Mouse (Mus musculus): ENCODE results near the gene Lmna. TPM values are rescaled to one million over a fixed set of nuclear protein-coding genes. Genes with fewer than 3 reads are reported as not detected.

Gene Lmna
- polyA plus RNA-seq, 1 experiment from 2014 or later, result 12.1 TPM

DNA sequence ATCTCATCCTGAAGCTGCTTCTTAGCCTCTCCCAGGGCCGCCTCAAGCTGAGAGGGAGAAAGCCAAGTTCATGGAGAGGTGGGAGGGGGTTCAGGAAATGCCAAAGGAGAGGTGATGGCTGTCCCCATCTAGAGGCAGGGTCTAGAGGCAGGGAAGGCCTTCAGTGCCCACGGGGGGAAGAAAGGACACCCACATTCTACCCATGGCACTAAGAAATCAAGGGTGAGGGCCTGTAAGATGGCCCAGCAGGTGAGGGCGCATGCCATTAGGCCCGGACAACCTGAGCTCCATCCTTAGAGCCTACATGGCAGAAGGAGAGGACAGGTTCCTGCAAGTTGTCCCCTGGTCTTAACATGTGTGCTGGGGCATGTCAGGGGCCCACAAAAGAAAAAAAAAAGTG is 22.9 kb downstream of the Lmna start:
- H3K4me3 ChIP-seq, result no peak overlapping the region
- H3K36me3 ChIP-seq (ENCODE audit: poor library complexity, severe bottlenecking), result peaks cover 3% of the 10 kb centered on the region; the same call in 1 of the 2 replicates
- H3K4me1 ChIP-seq, result peaks cover 20% of the 10 kb centered on the region
- no peak overlapping the region for H3K27ac ChIP-seq
- no peaks in the 10 kb centered on the region for H3K9me3 ChIP-seq (replicated peaks)
- no peak for ATAC-seq
- H3K4me2 ChIP-seq, result no peak overlapping the region
- WGBS, result 75% methylated on average over 4 of the region's 4 CpGs
- peaks cover 55% of the 10 kb centered on the region for H3K27me3 ChIP-seq
- H3K9ac ChIP-seq, result no peak overlapping the region

DNA sequence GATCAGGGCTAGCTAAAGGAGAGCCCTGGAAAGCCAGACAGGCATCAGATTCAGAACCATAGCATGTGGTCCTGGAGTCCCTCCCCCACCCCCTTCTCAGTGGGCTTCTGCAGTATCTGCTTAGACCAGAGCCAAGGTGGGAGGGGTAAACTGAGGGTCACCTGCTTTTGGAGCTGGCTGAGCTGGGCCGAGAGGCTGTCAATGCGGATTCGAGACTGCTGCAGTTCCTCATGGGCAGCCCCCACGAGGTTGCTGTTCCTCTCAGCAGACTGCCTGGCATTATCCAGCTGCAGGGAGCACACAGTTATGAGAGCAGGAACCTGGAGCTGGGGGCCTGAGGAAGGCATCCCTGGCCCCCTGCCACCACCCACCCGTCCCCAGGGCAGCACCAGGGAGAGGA is 23.7 kb downstream of the Lmna start:
- Histone ChIP-seq H3K36me3 (ENCODE audit: poor library complexity, severe bottlenecking) (peaks cover 3% of the 10 kb centered on the region; the same call in 1 of the 2 replicates), H3K9ac (no peak overlapping the region), H3K9me3 (replicated peaks) (no peaks in the 10 kb centered on the region), H3K27ac (no peak overlapping the region), H3K4me2 (no peak overlapping the region), H3K4me3 (no peak overlapping the region), H3K4me1 (peaks cover 21% of the 10 kb centered on the region), H3K27me3 (peaks cover 56% of the 10 kb centered on the region)
- ATAC-seq, result no peak
- 74% methylated on average over 5 of the region's 5 CpGs for WGBS

DNA sequence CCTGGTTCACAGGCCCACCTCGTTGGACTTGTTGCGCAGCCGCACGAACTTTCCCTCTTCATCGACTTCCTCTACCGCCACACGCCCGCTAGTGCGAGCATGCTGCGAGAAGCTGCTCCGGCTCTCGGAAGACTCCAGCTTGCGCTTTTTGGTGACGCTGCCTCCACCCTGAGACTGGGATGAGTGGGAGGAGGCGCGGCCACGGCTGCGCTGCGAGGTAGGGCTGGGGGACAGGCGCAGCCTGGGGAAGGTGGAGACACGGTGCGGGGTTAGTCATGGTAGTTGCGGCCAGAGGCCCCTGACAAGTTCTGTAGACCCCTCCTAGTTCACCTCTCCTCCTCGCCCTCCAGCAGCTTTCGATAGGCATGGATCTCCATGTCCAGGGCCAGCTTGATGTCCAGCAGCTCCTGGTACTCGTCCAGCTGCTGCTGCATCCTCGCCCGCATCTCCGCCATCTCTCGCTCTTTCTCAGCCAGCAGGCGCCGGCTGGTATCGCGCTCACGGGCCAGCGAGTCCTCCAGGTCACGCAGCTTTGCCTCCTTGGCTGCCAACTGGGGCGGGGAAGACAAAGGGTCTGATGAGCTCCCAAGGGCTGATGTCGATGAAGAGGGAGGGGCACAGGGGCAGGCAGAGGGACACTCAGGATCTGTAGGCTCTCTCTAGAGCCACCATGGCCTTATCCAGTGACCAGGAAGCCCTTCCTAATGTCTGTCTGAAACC is 25.0 kb downstream of the Lmna start:
- peak overlapping the region; percentile 40 for H3K9ac ChIP-seq
- 12% methylated on average over 39 of the region's 39 CpGs for WGBS
- no peaks in the 10 kb centered on the region for H3K9me3 ChIP-seq (replicated peaks)
- ATAC-seq, result no peak
- H3K27ac ChIP-seq, result no peak overlapping the region
- peaks cover 21% of the 10 kb centered on the region for H3K4me1 ChIP-seq
- peaks cover 56% of the 10 kb centered on the region for H3K27me3 ChIP-seq
- peak overlapping the region; percentile 56 for H3K4me2 ChIP-seq
- peaks cover 3% of the 10 kb centered on the region; the same call in 1 of the 2 replicates for H3K36me3 ChIP-seq (ENCODE audit: poor library complexity, severe bottlenecking)
- H3K4me3 ChIP-seq, result peak overlapping the region; percentile 25

GRCm38 (mm10) chr3:88483621-88484020 is 26.1 kb downstream of the Lmna start:
- Histone ChIP-seq H3K27ac (no peak overlapping the region), H3K36me3 (ENCODE audit: poor library complexity, severe bottlenecking) (peaks cover 3% of the 10 kb centered on the region; the same call in 1 of the 2 replicates), H3K4me3 (no peak overlapping the region), H3K27me3 (peaks cover 56% of the 10 kb centered on the region), H3K4me2 (no peak overlapping the region), H3K4me1 (peaks cover 19% of the 10 kb centered on the region), H3K9me3 (replicated peaks) (no peaks in the 10 kb centered on the region), H3K9ac (no peak overlapping the region)
- WGBS, result 3% methylated on average over 5 of the region's 5 CpGs
- peak; percentile 61 for ATAC-seq

DNA sequence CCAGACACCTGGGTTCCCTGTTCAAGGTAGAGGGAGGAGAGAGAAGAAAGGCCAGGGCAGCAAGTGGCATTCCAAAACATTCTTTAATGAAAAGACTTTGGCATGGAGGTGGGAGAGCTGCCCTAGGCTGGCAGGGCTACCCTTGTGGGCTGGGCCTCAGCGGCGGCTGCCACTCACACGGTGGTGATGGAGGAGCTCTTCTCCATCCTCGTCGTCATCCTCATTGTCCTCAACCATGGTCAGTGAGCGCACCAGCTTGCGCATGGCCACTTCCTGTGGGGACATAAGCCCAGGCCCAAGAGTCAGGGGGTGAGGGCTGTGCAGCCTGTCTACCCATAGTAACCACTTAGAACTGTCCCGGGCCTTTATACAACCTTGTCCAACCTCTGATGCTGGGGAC is 26.6 kb downstream of the Lmna start:
- peaks cover 56% of the 10 kb centered on the region for H3K27me3 ChIP-seq
- ATAC-seq, result peak; percentile 23
- no peak overlapping the region for H3K27ac ChIP-seq
- peaks cover 16% of the 10 kb centered on the region for H3K4me1 ChIP-seq
- H3K4me3 ChIP-seq, result no peak overlapping the region
- H3K4me2 ChIP-seq, result no peak overlapping the region
- WGBS, result 78% methylated on average over 8 of the region's 8 CpGs
- H3K9ac ChIP-seq, result no peak overlapping the region
- H3K9me3 ChIP-seq (replicated peaks), result no peaks in the 10 kb centered on the region
- peaks cover 3% of the 10 kb centered on the region; the same call in 1 of the 2 replicates for H3K36me3 ChIP-seq (ENCODE audit: poor library complexity, severe bottlenecking)

DNA sequence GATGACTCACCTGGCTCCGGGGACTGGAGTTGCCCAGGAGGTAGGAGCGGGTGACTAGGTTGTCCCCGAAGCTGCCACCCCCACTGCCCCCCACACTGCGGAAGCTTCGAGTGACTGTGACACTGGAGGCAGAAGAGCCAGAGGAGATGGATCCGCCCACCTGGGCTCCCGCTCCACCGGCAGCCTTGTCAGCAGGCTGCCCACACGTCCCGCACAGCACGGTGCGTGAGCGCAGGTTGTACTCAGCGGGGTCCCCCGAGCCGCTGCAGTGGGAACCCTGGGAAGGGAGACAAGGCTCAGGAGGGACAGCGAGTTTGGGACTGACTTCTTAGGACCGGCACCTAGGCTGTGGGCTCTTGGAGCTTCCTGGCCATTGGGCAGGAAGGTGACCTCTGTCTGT is 27.4 kb downstream of the Lmna start:
- no peak overlapping the region for H3K4me3 ChIP-seq
- no peaks in the 10 kb centered on the region for H3K9me3 ChIP-seq (replicated peaks)
- H3K4me1 ChIP-seq, result peaks cover 21% of the 10 kb centered on the region
- peaks cover 1% of the 10 kb centered on the region; the same call in 1 of the 2 replicates for H3K36me3 ChIP-seq (ENCODE audit: poor library complexity, severe bottlenecking)
- H3K27ac ChIP-seq, result no peak overlapping the region
- WGBS, result 30% methylated on average over 18 of the region's 18 CpGs
- ATAC-seq, result no peak
- peaks cover 54% of the 10 kb centered on the region for H3K27me3 ChIP-seq
- H3K4me2 ChIP-seq, result no peak overlapping the region
- peak overlapping the region; percentile 21; the same call in 1 of the 2 replicates for H3K9ac ChIP-seq

DNA sequence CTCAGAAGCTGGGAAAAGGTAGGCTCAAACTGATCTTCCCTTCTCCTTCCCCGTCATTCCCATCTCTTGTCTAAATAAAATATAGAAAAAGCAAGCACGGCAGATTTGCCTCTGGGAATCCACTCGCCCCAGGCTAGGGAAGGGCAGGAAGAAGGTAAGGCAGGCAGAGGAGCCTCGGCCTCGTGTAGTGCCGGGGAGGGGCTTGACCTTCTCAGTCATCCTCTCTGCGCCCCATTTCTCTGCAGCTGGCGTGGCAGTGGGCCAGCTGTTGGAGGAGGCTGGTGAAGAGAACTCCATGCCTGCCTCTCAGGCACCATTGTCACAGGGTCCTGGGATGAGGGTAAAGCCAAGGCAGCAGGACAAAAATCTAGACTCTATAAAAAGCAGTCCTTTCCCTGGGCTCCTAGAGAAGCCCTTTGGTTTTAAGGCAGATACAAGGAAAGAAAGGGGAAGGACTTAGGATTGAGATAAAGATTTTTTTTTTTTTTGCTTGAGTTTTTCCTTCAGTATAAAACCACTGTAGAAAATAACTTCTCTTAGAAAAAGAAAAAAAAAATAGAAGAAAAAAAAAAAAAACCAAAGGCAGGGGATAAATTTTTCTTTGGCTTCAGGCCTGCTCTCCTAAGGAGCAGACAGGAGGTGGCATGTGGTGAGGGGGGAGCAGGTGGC is 28.2 kb downstream of the Lmna start:
- Histone ChIP-seq H3K9ac (peak overlapping the region; percentile 16; the same call in 1 of the 2 replicates), H3K27ac (no peak overlapping the region), H3K27me3 (peaks cover 45% of the 10 kb centered on the region), H3K36me3 (ENCODE audit: poor library complexity, severe bottlenecking) (no peaks in the 10 kb centered on the region; the same call in 1 of the 2 replicates), H3K4me2 (no peak overlapping the region), H3K9me3 (replicated peaks) (no peaks in the 10 kb centered on the region), H3K4me3 (no peak overlapping the region), H3K4me1 (peaks cover 21% of the 10 kb centered on the region)
- ATAC-seq, result no peak
- WGBS, result 53% methylated on average over 8 of the region's 8 CpGs

- 80% methylated on average over 5 of the region's 5 CpGs for WGBS
- H3K4me1 ChIP-seq, result peaks cover 21% of the 10 kb centered on the region
- H3K4me3 ChIP-seq, result no peak overlapping the region
- no peak overlapping the region for H3K4me2 ChIP-seq
- H3K27me3 ChIP-seq, result peaks cover 40% of the 10 kb centered on the region
- H3K9me3 ChIP-seq (replicated peaks), result no peaks in the 10 kb centered on the region
- no peak overlapping the region for H3K9ac ChIP-seq
- H3K27ac ChIP-seq, result no peak overlapping the region
- no peaks in the 10 kb centered on the region for H3K36me3 ChIP-seq (ENCODE audit: poor library complexity, severe bottlenecking)
- ATAC-seq, result no peak
Observed at GRCm38 (mm10) chr3:88480679-88481078, 29.1 kb downstream of the Lmna start.

DNA sequence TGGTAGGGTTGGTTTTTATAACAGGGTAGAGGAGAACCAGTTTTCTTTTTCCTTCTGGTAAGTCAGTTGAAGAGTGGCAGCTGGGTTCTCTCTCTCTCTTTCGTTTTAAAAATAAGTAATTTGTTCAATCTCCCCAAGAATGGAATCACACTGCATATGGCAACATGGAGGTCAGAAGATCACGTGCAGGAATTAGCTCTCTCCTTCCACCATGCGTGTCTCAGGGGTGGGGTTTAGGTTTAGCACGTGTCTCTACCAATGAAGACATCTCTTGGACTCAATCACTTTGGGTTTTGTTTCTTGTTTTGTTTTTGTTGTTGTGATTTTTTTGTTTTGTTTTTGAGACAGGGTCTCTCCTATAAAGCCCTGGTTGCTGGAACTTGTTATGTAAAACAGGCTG is 29.9 kb downstream of the Lmna start:
- 81% methylated on average over 4 of the region's 4 CpGs for WGBS
- H3K4me3 ChIP-seq, result no peak overlapping the region
- peaks cover 33% of the 10 kb centered on the region for H3K27me3 ChIP-seq
- no peak overlapping the region for H3K27ac ChIP-seq
- no peak overlapping the region for H3K4me2 ChIP-seq
- no peaks in the 10 kb centered on the region for H3K9me3 ChIP-seq (replicated peaks)
- ATAC-seq, result no peak
- H3K4me1 ChIP-seq, result peaks cover 17% of the 10 kb centered on the region
- H3K9ac ChIP-seq, result no peak overlapping the region
- no peaks in the 10 kb centered on the region for H3K36me3 ChIP-seq (ENCODE audit: poor library complexity, severe bottlenecking)

DNA sequence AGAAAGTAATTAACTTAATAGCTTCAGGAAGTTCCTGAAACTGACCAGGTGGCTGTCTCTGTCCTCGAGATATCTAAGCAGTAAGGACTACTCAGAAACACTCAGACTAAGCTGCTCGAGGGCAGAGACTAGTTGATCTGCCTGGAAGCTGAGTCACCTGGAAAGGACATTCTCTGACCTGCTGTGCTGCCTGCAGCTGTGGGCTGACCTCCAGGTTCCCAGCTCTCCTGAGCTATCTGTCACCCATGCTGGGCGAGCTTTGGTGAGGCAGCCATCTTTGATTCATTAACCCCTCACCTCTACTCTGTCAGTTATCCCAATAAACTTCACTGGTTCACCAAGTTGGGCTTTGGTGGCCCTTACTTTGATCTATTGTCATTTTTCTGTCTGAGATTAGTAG is 30.6 kb downstream of the Lmna start:
- Histone ChIP-seq H3K4me2 (no peak overlapping the region), H3K4me1 (peaks cover 11% of the 10 kb centered on the region; the same call in 1 of the 2 replicates), H3K27me3 (peaks cover 26% of the 10 kb centered on the region), H3K4me3 (no peak overlapping the region), H3K27ac (no peak overlapping the region), H3K9me3 (replicated peaks) (no peaks in the 10 kb centered on the region), H3K9ac (no peak overlapping the region), H3K36me3 (ENCODE audit: poor library complexity, severe bottlenecking) (no peaks in the 10 kb centered on the region)
- no peak for ATAC-seq
- 55% methylated on average over 3 of the region's 3 CpGs for WGBS

DNA sequence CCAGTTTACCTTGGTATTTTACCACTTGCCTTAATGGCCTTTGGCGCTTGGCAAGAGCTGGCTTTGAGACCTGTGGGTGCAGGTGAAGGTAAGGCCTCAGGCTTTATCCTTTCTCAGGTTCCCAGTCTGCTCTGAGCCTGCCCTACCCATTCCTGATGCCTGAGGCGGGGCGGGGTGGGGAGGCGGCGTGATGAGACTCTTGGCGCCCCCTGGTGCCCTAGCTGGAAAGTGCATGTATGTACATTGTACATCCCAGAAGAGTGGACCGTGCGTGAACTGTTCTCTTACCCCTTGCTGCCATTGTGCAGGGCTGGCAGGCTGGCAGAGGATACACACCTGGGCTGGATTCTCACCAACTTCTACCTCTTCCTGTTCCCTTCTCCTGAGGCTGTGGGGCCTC is 32.0 kb downstream of the Lmna start:
- Histone ChIP-seq H3K27me3 (peaks cover 13% of the 10 kb centered on the region), H3K9ac (no peak overlapping the region), H3K27ac (no peak overlapping the region), H3K9me3 (replicated peaks) (no peaks in the 10 kb centered on the region), H3K4me2 (no peak overlapping the region), H3K4me3 (no peak overlapping the region), H3K36me3 (ENCODE audit: poor library complexity, severe bottlenecking) (no peaks in the 10 kb centered on the region), H3K4me1 (peaks cover 18% of the 10 kb centered on the region)
- ATAC-seq, result peak; percentile 81
- 2% methylated on average over 8 of the region's 8 CpGs for WGBS

DNA sequence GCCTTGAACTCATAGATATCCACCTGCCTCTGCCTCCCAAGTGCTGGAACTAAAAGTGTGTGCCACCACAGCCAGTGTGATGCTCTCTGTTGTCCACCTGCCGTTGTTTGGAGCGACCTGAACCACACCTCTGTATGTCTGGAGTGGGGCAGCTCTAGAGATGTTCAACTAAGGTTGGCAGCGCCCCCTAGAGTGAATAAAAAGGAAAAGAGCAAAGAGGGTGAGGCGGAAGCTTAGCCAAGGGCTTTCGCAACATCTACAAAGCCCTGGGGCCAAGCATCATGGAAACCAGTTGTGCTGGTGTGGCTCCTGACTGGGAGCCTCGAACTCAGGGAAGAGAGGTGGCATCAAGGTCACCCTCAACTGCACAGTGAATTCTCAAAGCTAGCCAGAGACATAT is 33.4 kb downstream of the Lmna start:
- Histone ChIP-seq H3K4me3 (no peak overlapping the region), H3K9ac (no peak overlapping the region), H3K4me2 (no peak overlapping the region), H3K4me1 (peaks cover 11% of the 10 kb centered on the region), H3K27ac (no peak overlapping the region), H3K27me3 (0 out of 2 replicates have a peak, but pooled peaks cover 3% of the 10 kb centered on the region), H3K9me3 (replicated peaks) (no peaks in the 10 kb centered on the region), H3K36me3 (ENCODE audit: poor library complexity, severe bottlenecking) (no peaks in the 10 kb centered on the region)
- WGBS, result 67% methylated on average over 6 of the region's 6 CpGs
- no peak for ATAC-seq

Measured in forebrain, embryonic 13.5 days (tissue).